Mouse (Mus musculus) midbrain, embryonic 16.5 days (tissue): ENCODE measurements around the gene Arhgef28. TPM values are rescaled to one million over a fixed set of nuclear protein-coding genes. Genes with fewer than 3 reads are reported as not detected.
"Not testable (repeated sequence)": the region's sequence is repeated elsewhere in the genome, so short reads cannot be mapped to it uniquely, and the experiment has no call there.

Experiments used
- ATAC-seq: fragments of 200-750 bp; cut with Nextera tagmentation; 2 replicates; pipeline ENCODE4 v1.8.0; 2017; ENCODE audit warnings: moderate TSS enrichment
- H3K27ac ChIP-seq: fragments of 300-500 bp; sonication (generic); 2 replicates; pipeline ENCODE4 v1.5.1; 2014; ENCODE audit warnings: mild to moderate bottlenecking, low read length, mixed read lengths
- H3K27me3 ChIP-seq: fragments of 300-500 bp; sonication (generic); 2 replicates; pipeline ENCODE4 v1.6.1; 2014; ENCODE audit warnings: low read depth, low read length, mixed read lengths; ENCODE audit not compliant: control insufficient read depth, insufficient read depth
- H3K36me3 ChIP-seq: fragments of 300-500 bp; sonication (generic); 2 replicates; pipeline ENCODE4 v1.6.1; 2014; ENCODE audit warnings: mild to moderate bottlenecking, low read length, moderate library complexity, mixed read lengths; ENCODE audit not compliant: control insufficient read depth, insufficient read depth
- H3K4me1 ChIP-seq: fragments of 300-500 bp; sonication (generic); 2 replicates; pipeline ENCODE4 v1.6.1; 2014; ENCODE audit warnings: mild to moderate bottlenecking, low read length, mixed read lengths; ENCODE audit not compliant: control insufficient read depth, insufficient read depth
- H3K4me2 ChIP-seq: fragments of 300-500 bp; sonication (generic); 2 replicates; pipeline ENCODE4 v1.6.1; 2014; ENCODE audit warnings: mild to moderate bottlenecking, low read length, mixed read lengths
- H3K4me3 ChIP-seq: fragments of 300-500 bp; sonication (generic); 2 replicates; pipeline ENCODE4 v1.5.1; 2014; ENCODE audit warnings: low read depth, mild to moderate bottlenecking, low read length, moderate library complexity, mixed read lengths
- H3K9ac ChIP-seq: fragments of 300-500 bp; sonication (generic); 2 replicates; pipeline ENCODE4 v1.6.1; 2014; ENCODE audit warnings: low read depth, low read length, mixed read lengths
- H3K9me3 ChIP-seq: fragments of 300-500 bp; sonication (generic); replicated peaks from 2 replicates; pipeline ENCODE4 v1.6.1; 2014; ENCODE audit warnings: mild to moderate bottlenecking, low read length, mixed read lengths; ENCODE audit not compliant: control insufficient read depth, poor library complexity, severe bottlenecking
- WGBS: fragments of 180-500 bp; shearing (Covaris S2); extraction: QIAGEN DNeasy Blood & Tissue Kit; methylation state at CpG from one replicate; pipeline ENCODE4 v1.1.7; 2014; 5-methylcytosine and 5-hydroxymethylcytosine counted together
- polyA plus RNA-seq: library from polyadenylated mRNA; unstranded; fragments of >200 nt; fragmentation: Nextera tagmentation; extraction: Ambion mirVana; gene quantifications from 2 replicates; pipeline ENCODE4 v1.2.1, GENCODE M21; 2015

The Arhgef28 gene
- polyA plus RNA-seq, 1 experiment from 2014 or later, result 35.1 TPM

GRCm38 (mm10) chr13:98079640-98080039 is 126.6 kb downstream of the Arhgef28 start:
- Histone ChIP-seq H3K4me3 (no peak overlapping the region), H3K4me2 (no peak overlapping the region), H3K36me3 (no peaks in the 10 kb centered on the region), H3K27me3 (no peaks in the 10 kb centered on the region), H3K4me1 (no peaks in the 10 kb centered on the region), H3K27ac (no peak overlapping the region), H3K9me3 (no peaks in the 10 kb centered on the region), H3K9ac (no peak overlapping the region)
- ATAC-seq, result no peak
- 73% methylated on average over 4 of the region's 4 CpGs for WGBS

GRCm38 (mm10) chr13:98078251-98078650 is 128.0 kb downstream of the Arhgef28 start:
- H3K4me2 ChIP-seq, result no peak overlapping the region
- 81% methylated on average over 5 of the region's 5 CpGs for WGBS
- H3K27me3 ChIP-seq, result no peaks in the 10 kb centered on the region
- H3K36me3 ChIP-seq, result no peaks in the 10 kb centered on the region
- H3K9ac ChIP-seq, result no peak overlapping the region
- ATAC-seq, result no peak
- H3K4me1 ChIP-seq, result no peaks in the 10 kb centered on the region
- H3K27ac ChIP-seq, result no peak overlapping the region
- no peak overlapping the region for H3K4me3 ChIP-seq
- H3K9me3 ChIP-seq, result no peaks in the 10 kb centered on the region

- Histone ChIP-seq H3K9me3 (no peaks in the 10 kb centered on the region), H3K36me3 (no peaks in the 10 kb centered on the region), H3K27ac (no peak overlapping the region), H3K9ac (no peak overlapping the region), H3K4me2 (no peak overlapping the region), H3K4me3 (no peak overlapping the region), H3K27me3 (no peaks in the 10 kb centered on the region), H3K4me1 (no peaks in the 10 kb centered on the region)
- no peak for ATAC-seq
- 92% methylated on average over 12 of the region's 12 CpGs for WGBS
These were observed 129.0 kb downstream of the Arhgef28 start for GRCm38 (mm10) chr13:98077216-98077615.

- Histone ChIP-seq H3K4me1 (no peaks in the 10 kb centered on the region), H3K9me3 (no peaks in the 10 kb centered on the region), H3K9ac (no peak overlapping the region), H3K27me3 (no peaks in the 10 kb centered on the region), H3K27ac (no peak overlapping the region), H3K4me2 (no peak overlapping the region), H3K4me3 (no peak overlapping the region), H3K36me3 (no peaks in the 10 kb centered on the region)
- ATAC-seq, result no peak
- 61% methylated on average over 11 of the region's 11 CpGs for WGBS
These were observed 131.4 kb downstream of the Arhgef28 start for GRCm38 (mm10) chr13:98074871-98075270.

GRCm38 (mm10) chr13:98073190-98073589 is 133.0 kb downstream of the Arhgef28 start:
- Histone ChIP-seq H3K9me3 (no peaks in the 10 kb centered on the region), H3K4me3 (no peak overlapping the region), H3K36me3 (no peaks in the 10 kb centered on the region), H3K4me2 (no peak overlapping the region), H3K27me3 (no peaks in the 10 kb centered on the region), H3K9ac (no peak overlapping the region), H3K4me1 (no peaks in the 10 kb centered on the region), H3K27ac (no peak overlapping the region)
- no peak for ATAC-seq
- 68% methylated on average over 4 of the region's 4 CpGs for WGBS

GRCm38 (mm10) chr13:98070458-98070857 is 135.8 kb downstream of the Arhgef28 start:
- H3K27me3 ChIP-seq, result no peaks in the 10 kb centered on the region
- H3K4me1 ChIP-seq, result no peaks in the 10 kb centered on the region
- H3K9me3 ChIP-seq, result no peaks in the 10 kb centered on the region
- no peak overlapping the region for H3K27ac ChIP-seq
- no peak for ATAC-seq
- no peak overlapping the region for H3K4me3 ChIP-seq
- 91% methylated on average over 6 of the region's 6 CpGs for WGBS
- H3K4me2 ChIP-seq, result no peak overlapping the region
- H3K9ac ChIP-seq, result no peak overlapping the region
- no peaks in the 10 kb centered on the region for H3K36me3 ChIP-seq

GRCm38 (mm10) chr13:98069646-98070045 is 136.6 kb downstream of the Arhgef28 start:
- ATAC-seq, result no peak
- WGBS, result 91% methylated on average over 6 of the region's 6 CpGs
- no peaks in the 10 kb centered on the region for H3K4me1 ChIP-seq

GRCm38 (mm10) chr13:98062843-98063242 is 143.4 kb downstream of the Arhgef28 start:
- no peak for ATAC-seq
- no peak overlapping the region for H3K9ac ChIP-seq
- no peaks in the 10 kb centered on the region for H3K36me3 ChIP-seq
- H3K27me3 ChIP-seq, result no peaks in the 10 kb centered on the region
- H3K27ac ChIP-seq, result no peak overlapping the region
- no peak overlapping the region for H3K4me2 ChIP-seq
- H3K9me3 ChIP-seq, result 0 out of 2 replicates have a peak, but pooled peaks cover 4% of the 10 kb centered on the region
- H3K4me3 ChIP-seq, result no peak overlapping the region
- WGBS, result 81% methylated on average over 4 of the region's 4 CpGs
- no peaks in the 10 kb centered on the region for H3K4me1 ChIP-seq

More at GRCm38 (mm10) chr13:98069646-98070045, 136.6 kb downstream of the Arhgef28 start:
- no peak overlapping the region for H3K9ac ChIP-seq
- H3K36me3 ChIP-seq, result no peaks in the 10 kb centered on the region
- no peak overlapping the region for H3K27ac ChIP-seq
- no peak overlapping the region for H3K4me3 ChIP-seq
- H3K27me3 ChIP-seq, result no peaks in the 10 kb centered on the region
- H3K4me2 ChIP-seq, result no peak overlapping the region
- H3K9me3 ChIP-seq, result no peaks in the 10 kb centered on the region

- not testable (repeated sequence) for H3K9me3 ChIP-seq, H3K9ac ChIP-seq, ATAC-seq, H3K27me3 ChIP-seq, H3K36me3 ChIP-seq, H3K4me1 ChIP-seq, H3K4me3 ChIP-seq, H3K27ac ChIP-seq, H3K4me2 ChIP-seq
- 75% methylated on average over 1 of the region's 1 CpGs for WGBS
These were observed 146.1 kb downstream of the Arhgef28 start for GRCm38 (mm10) chr13:98060121-98060520.
